Mouse (Mus musculus): ENCODE measurements around the gene Map3k1. TPM values are rescaled to one million over a fixed set of nuclear protein-coding genes. Genes with fewer than 3 reads are reported as not detected.

Map3k1 gene
- polyA plus RNA-seq, 1 experiment from 2014 or later = 32.8 TPM

DNA sequence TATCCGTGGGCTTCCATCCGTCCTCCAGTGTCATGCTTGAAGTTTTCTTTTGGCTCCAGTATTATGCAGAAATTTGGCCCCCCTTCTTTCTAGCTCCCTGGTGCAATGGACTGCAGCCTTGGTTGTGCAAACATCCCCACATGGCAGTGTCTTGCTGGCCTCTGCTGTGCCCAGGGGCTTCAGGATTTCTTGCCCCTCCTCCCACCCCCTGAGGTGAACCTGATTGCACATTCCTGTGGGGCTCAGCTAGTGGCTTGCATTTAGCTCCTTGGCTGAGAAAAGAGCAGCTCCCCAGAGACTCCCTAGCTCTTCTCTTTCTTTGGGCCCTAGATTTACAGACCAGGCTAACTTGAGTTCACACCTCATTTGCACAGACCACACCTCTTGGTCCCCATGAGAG is 20.7 kb upstream of the Map3k1 start:
- no peaks in the 10 kb centered on the region for H3K27me3 ChIP-seq
- in situ Hi-C loops (cut with MboI; ENCODE audit: low pct_unique_long_range_greater_than_20kb) = no loop called here
- CTCF ChIA-PET = no interaction called here
- DNase-seq (ENCODE audit: low read depth, low spot score) (peak; percentile 69), ATAC-seq (peak; percentile 93)
- POLR2A ChIA-PET = no interaction called here
- TF ChIP-seq CTCF (IDR thresholded peaks at IDR 0.05) = no peak

- no peaks in the 10 kb centered on the region for H3K27me3 ChIP-seq
- ATAC-seq = no peak
- ChIA-PET CTCF (no interaction called here), POLR2A (no interaction called here)
- TF ChIP-seq CTCF (IDR thresholded peaks at IDR 0.05) = no peak
- in situ Hi-C loops (cut with MboI; ENCODE audit: low pct_unique_long_range_greater_than_20kb) = no loop called here
- DNase-seq (ENCODE audit: low read depth, low spot score) = no peak
Observed at GRCm38 (mm10) chr13:111827481-111827880, 18.7 kb upstream of the Map3k1 start.

DNA sequence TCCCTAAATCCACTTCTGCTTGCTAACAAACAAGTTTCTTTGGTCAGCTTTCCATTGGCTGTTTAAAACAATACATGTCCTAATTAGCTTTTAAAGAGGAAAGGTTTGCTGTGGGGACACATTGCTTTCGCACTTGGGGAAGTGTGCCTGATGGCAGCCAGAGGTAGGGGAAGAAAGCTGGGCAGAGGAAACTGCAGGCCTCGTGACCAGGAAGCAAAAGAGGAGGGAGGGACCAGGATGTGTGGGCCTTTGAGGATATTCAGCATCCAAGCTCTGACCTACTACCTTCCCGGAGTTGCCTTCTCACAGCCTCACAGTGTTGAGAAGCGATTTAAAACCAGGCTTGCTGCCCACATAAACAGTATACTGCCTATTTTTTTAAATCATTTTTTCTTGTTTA is 15.4 kb upstream of the Map3k1 start:
- H3K27me3 ChIP-seq = no peaks in the 10 kb centered on the region
- ChIA-PET CTCF (no interaction called here), POLR2A (no interaction called here)
- in situ Hi-C loops (cut with MboI; ENCODE audit: low pct_unique_long_range_greater_than_20kb) = no loop called here
- ATAC-seq (no peak), DNase-seq (ENCODE audit: low read depth, low spot score) (no peak)
- no peak for TF ChIP-seq CTCF (IDR thresholded peaks at IDR 0.05)

- ATAC-seq (no peak), DNase-seq (ENCODE audit: low read depth, low spot score) (no peak)
- CTCF ChIA-PET = interaction anchor here (1.2 kb wide), 1 partner anchor 19 kb away, joined by 3 read pairs; no protein-coding TSS in a partner anchor
- H3K27me3 ChIP-seq = no peaks in the 10 kb centered on the region
- in situ Hi-C loops (cut with MboI; ENCODE audit: low pct_unique_long_range_greater_than_20kb) = no loop called here
- POLR2A ChIA-PET = no interaction called here
- TF ChIP-seq CTCF (IDR thresholded peaks at IDR 0.05) = no peak
Observed at GRCm38 (mm10) chr13:111821727-111822375, 13.1 kb upstream of the Map3k1 start.

DNA sequence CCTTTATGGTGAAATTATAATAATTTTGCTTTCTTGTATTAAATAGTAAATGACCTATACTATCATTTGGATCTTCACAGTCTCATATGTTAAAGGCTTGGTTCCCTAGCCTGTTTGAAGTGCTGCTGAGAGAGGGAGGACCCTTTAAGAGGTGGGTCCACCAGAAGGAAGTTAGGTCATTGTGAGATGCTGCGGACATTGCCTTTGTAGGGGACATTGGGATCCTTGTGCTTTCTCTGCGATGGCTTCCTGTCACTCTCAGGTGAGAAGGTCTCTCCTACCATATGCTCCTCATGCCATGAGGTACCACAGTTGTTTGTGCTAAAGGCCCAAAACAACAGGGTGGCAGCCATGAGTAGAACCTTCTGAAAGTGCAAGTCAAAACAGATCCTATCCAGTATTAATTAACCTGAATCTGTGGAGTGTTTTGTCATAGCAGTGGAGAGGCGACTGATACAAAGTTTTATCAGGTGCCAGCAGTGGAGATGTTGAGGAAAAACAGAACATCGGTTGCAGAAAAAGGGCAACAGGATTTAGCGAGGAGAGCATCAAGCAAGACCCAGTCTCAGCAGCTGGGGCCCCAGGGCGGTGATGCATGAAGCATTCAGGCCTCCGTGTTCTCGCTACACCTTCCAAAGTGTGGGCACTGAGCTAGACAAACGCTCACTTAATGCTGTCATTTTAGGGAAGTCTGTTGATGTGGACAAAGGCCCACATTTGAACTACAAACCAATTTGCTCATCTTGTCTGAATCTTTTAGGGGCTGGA is 11.0 kb upstream of the Map3k1 start:
- in situ Hi-C loops (cut with MboI; ENCODE audit: low pct_unique_long_range_greater_than_20kb) = no loop called here
- no peak for TF ChIP-seq CTCF (IDR thresholded peaks at IDR 0.05)
- ATAC-seq (no peak), DNase-seq (ENCODE audit: low read depth, low spot score) (no peak)
- H3K27me3 ChIP-seq = no peaks in the 10 kb centered on the region
- ChIA-PET POLR2A (no interaction called here), CTCF (no interaction called here)

DNA sequence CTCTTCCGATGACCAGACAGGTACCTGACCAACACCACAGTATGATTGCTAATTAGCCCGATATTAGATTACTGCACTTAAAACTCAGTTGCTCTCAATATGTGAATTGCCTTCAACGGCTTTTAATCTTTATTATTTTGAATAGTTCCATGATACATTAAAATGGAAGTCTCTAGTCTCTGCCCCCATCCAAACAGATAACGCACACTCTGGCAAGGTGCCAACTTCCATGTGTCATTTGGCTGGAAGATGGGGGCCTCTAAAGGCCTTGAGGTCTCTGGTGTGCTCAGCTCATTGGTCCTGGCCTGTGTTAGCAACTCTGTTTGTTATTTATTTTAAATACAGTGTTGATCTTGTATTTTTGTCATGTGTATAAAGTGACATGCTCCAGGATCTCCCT is 10.3 kb upstream of the Map3k1 start:
- no peak for ATAC-seq
- POLR2A ChIA-PET = no interaction called here
- no peak for TF ChIP-seq CTCF (IDR thresholded peaks at IDR 0.05)
- in situ Hi-C loops (cut with MboI; ENCODE audit: low pct_unique_long_range_greater_than_20kb) = no loop called here
- DNase-seq (ENCODE audit: low read depth, low spot score) = no peak
- CTCF ChIA-PET = no interaction called here
- H3K27me3 ChIP-seq = no peaks in the 10 kb centered on the region

GRCm38 (mm10) chr13:111818216-111818903 is 9.6 kb upstream of the Map3k1 start:
- TF ChIP-seq CTCF (IDR thresholded peaks at IDR 0.05) = no peak
- H3K27me3 ChIP-seq = no peaks in the 10 kb centered on the region
- in situ Hi-C loops (cut with MboI; ENCODE audit: low pct_unique_long_range_greater_than_20kb) = no loop called here
- no peak for ATAC-seq
- ChIA-PET POLR2A (no interaction called here), CTCF (no interaction called here)
- DNase-seq (ENCODE audit: low read depth, low spot score) = no peak

- POLR2A ChIA-PET = no interaction called here
- CTCF ChIA-PET = no interaction called here
- no peaks in the 10 kb centered on the region for H3K27me3 ChIP-seq
- ATAC-seq = no peak
- no peak for DNase-seq (ENCODE audit: low read depth, low spot score)
- in situ Hi-C loops (cut with MboI; ENCODE audit: low pct_unique_long_range_greater_than_20kb) = no loop called here
- no peak for TF ChIP-seq CTCF (IDR thresholded peaks at IDR 0.05)
Observed at GRCm38 (mm10) chr13:111817773-111818172, 9.0 kb upstream of the Map3k1 start.

DNA sequence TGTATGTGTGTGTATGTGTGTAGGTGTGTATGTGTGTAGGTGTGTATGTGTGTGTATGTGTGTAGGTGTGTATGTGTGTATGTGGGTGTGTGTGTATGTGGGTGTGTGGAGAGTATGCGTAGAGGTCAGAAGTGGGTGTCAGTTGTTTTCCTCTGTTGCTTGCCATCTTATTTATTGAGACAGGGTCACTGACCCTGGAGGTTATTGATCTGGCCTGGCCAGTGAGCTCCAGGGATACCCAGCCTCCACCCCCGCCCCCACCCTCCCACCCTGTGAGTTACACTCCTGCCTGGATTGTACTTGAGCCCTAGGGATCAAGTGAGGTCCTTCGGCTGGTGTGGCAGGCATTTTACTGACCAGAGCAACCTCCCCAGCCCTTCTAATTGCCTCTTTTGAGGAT is 7.6 kb upstream of the Map3k1 start:
- ATAC-seq (no peak), DNase-seq (ENCODE audit: low read depth, low spot score) (no peak)
- TF ChIP-seq CTCF (IDR thresholded peaks at IDR 0.05) = no peak
- in situ Hi-C loops (cut with MboI; ENCODE audit: low pct_unique_long_range_greater_than_20kb) = no loop called here
- no peaks in the 10 kb centered on the region for H3K27me3 ChIP-seq
- ChIA-PET POLR2A (no interaction called here), CTCF (no interaction called here)

DNA sequence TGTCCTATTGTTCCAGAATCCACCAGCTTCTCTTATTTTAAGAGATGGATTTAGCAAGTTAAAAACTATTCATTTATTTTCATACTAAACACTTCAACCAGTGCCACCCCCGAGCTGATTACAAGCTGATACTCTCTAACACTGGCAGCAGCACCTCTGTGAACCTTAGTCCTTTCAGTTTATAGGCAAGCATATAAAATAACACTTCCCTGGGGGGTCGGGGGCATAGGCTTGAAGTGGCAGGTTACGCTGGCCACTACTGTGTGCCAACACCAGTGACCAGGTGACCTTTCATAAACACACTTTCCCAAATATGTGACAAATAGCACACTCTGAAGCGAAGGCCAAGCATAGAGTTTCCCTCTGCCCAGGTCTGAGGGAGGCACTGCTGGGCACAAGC is 6.7 kb upstream of the Map3k1 start:
- in situ Hi-C loops (cut with MboI; ENCODE audit: low pct_unique_long_range_greater_than_20kb) = no loop called here
- H3K27me3 ChIP-seq = no peaks in the 10 kb centered on the region
- DNase-seq (ENCODE audit: low read depth, low spot score) = no peak
- POLR2A ChIA-PET = no interaction called here
- ATAC-seq = no peak
- CTCF ChIA-PET = no interaction called here
- no peak for TF ChIP-seq CTCF (IDR thresholded peaks at IDR 0.05)

GRCm38 (mm10) chr13:111815017-111815416 is 6.2 kb upstream of the Map3k1 start:
- ChIA-PET CTCF (interaction anchor here (1.4 kb wide), 1 partner anchor 114 kb away, joined by 3 read pairs; no protein-coding TSS in a partner anchor), POLR2A (no interaction called here)
- ATAC-seq = no peak
- in situ Hi-C loops (cut with MboI; ENCODE audit: low pct_unique_long_range_greater_than_20kb) = no loop called here
- H3K27me3 ChIP-seq = no peaks in the 10 kb centered on the region
- no peak for DNase-seq (ENCODE audit: low read depth, low spot score)
- TF ChIP-seq CTCF (IDR thresholded peaks at IDR 0.05) = peak; percentile 39

All from Patski (cell line).